Comparison of ENCODE assay signal across 11 mouse cellular contexts in genomic region chr6:124720904-124721303, GRCm38 (mm10). TPM values are rescaled to one million over a fixed set of nuclear protein-coding genes. Genes with fewer than 3 reads are reported as not detected.
DNase-seq lines count a peak whose midpoint lies in the region; ATAC-seq and TF ChIP-seq lines count a peak whose summit lies in the region.
"Had no signal": no experiment of that assay in that cellular context is flagged by ENCODE, and none has a peak within 500 bp of the region (broad histone marks: within the 10 kb centered on the region; RNA-seq: fewer than 3 reads in every experiment).

No protein-coding gene starts in this region.

- H3K4me1 ChIP-seq in lung, embryonic 16.5 days (replicated peaks; ENCODE audit: control insufficient read depth, insufficient read depth, low read length), result no peaks in the 10 kb centered on the region
- peaks cover 52% of the 10 kb centered on the region for H3K4me1 ChIP-seq in bone marrow macrophage, adult 2 months (ENCODE audit: control insufficient read depth, insufficient read depth, low read length)
- no peaks in the 10 kb centered on the region for H3K4me1 ChIP-seq in intestine, postnatal 0 days (replicated peaks; ENCODE audit: control insufficient read depth, insufficient read depth, low read length)
- peaks cover 6% of the 10 kb centered on the region for H3K4me1 ChIP-seq in stomach, embryonic 16.5 days (ENCODE audit: control insufficient read depth, insufficient read depth, low read length)
- H3K4me1 ChIP-seq: hindbrain, embryonic 15.5 days had no signal

- no peak for ATAC-seq in lung, embryonic 16.5 days (ENCODE audit: low read depth)
- peak; percentile 12; the same call in 1 of the 2 replicates for ATAC-seq in intestine, postnatal 0 days
- ATAC-seq in stomach, embryonic 16.5 days (ENCODE audit: insufficient read depth, low FRiP score), result no peak

- no peak for TF ChIP-seq CTCF in bone marrow macrophage, adult 2 months (IDR thresholded peaks at IDR 0.05; ENCODE audit: low read depth, low read length)
- TF ChIP-seq CTCF in intestine, postnatal 0 days (IDR thresholded peaks at IDR 0.05; ENCODE audit: low read depth), result no peak

- TF ChIP-seq POLR2A in bone marrow macrophage, adult 2 months (IDR thresholded peaks at IDR 0.05; ENCODE audit: borderline replicate concordance, low read depth, low read length), result no peak

- H3K9ac ChIP-seq in lung, embryonic 16.5 days (ENCODE audit: low read length), result no peak overlapping the region
- 0 out of 2 replicates have a peak overlapping the region, but pooled peaks have one; percentile 17 for H3K9ac ChIP-seq in intestine, postnatal 0 days (ENCODE audit: low read depth, low read length)
- peak overlapping the region; percentile 86 for H3K9ac ChIP-seq in stomach, embryonic 16.5 days (ENCODE audit: low read length)
- H3K9ac ChIP-seq: hindbrain, embryonic 15.5 days had no signal

- WGBS in lung, embryonic 16.5 days, result 51% methylated on average over 11 of the region's 11 CpGs
- WGBS in intestine, postnatal 0 days, result 32% methylated on average over 11 of the region's 11 CpGs
- 63% methylated on average over 11 of the region's 11 CpGs for WGBS in stomach, embryonic 16.5 days

- no peak for DNase-seq in lung, adult 18-20 months
- DNase-seq in ovary, adult 18-20 months (ENCODE audit: low spot score), result no peak
- no peak for DNase-seq in yolk sac, embryonic 10.5 days (ENCODE audit: low spot score)
- no peak for DNase-seq in embryo, embryonic 10 days (ENCODE audit: low spot score)
- DNase-seq: gastrocnemius, postnatal 14 days had no signal

- no peaks in the 10 kb centered on the region for H3K9me3 ChIP-seq in lung, embryonic 16.5 days (ENCODE audit: control insufficient read depth, low read length)
- H3K9me3 ChIP-seq in intestine, postnatal 0 days (ENCODE audit: control insufficient read depth), result no peaks in the 10 kb centered on the region
- H3K9me3 ChIP-seq in stomach, embryonic 16.5 days (replicated peaks; ENCODE audit: control insufficient read depth, low read length), result no peaks in the 10 kb centered on the region
- H3K9me3 ChIP-seq: hindbrain, embryonic 15.5 days; midbrain, embryonic 10.5 days had no signal

- no peak overlapping the region; the same call in 1 of the 2 replicates for H3K4me3 ChIP-seq in lung, embryonic 16.5 days (ENCODE audit: low read length)
- peak overlapping the region; percentile 26; the same call in 1 of the 2 replicates for H3K4me3 ChIP-seq in bone marrow macrophage, adult 2 months (ENCODE audit: insufficient read depth, low read length)
- peak overlapping the region; percentile 67; the same call in 1 of the 2 replicates for H3K4me3 ChIP-seq in intestine, postnatal 0 days (ENCODE audit: low read depth, low read length)
- 0 out of 2 replicates have a peak overlapping the region, but pooled peaks have one; percentile 1 for H3K4me3 ChIP-seq in stomach, embryonic 16.5 days (replicated peaks; ENCODE audit: low read length)
- H3K4me3 ChIP-seq: hindbrain, embryonic 15.5 days; midbrain, embryonic 10.5 days had no signal

- H3K27me3 ChIP-seq in lung, embryonic 16.5 days (ENCODE audit: control insufficient read depth, insufficient read depth, low read depth, low read length), result no peaks in the 10 kb centered on the region
- no peaks in the 10 kb centered on the region for H3K27me3 ChIP-seq in intestine, postnatal 0 days (replicated peaks; ENCODE audit: control insufficient read depth, insufficient read depth, low read length)
- H3K27me3 ChIP-seq in stomach, embryonic 16.5 days (ENCODE audit: control insufficient read depth, insufficient read depth, low read length), result no peaks in the 10 kb centered on the region
- H3K27me3 ChIP-seq: hindbrain, embryonic 15.5 days had no signal

- peaks cover 4% of the 10 kb centered on the region for H3K36me3 ChIP-seq in lung, embryonic 16.5 days (ENCODE audit: control insufficient read depth, insufficient read depth, low read length)
- peaks cover 8% of the 10 kb centered on the region for H3K36me3 ChIP-seq in intestine, postnatal 0 days (ENCODE audit: control insufficient read depth, insufficient read depth)
- peaks cover 2% of the 10 kb centered on the region; the same call in 1 of the 2 replicates for H3K36me3 ChIP-seq in stomach, embryonic 16.5 days (ENCODE audit: control insufficient read depth, insufficient read depth, low read length)

- H3K4me2 ChIP-seq in lung, embryonic 16.5 days (ENCODE audit: low read depth, low read length), result peak overlapping the region; percentile 55
- H3K4me2 ChIP-seq in intestine, postnatal 0 days (replicated peaks; ENCODE audit: low read depth), result peak overlapping the region; percentile 65
- peak overlapping the region; percentile 62 for H3K4me2 ChIP-seq in stomach, embryonic 16.5 days (ENCODE audit: low read depth, low read length)
- H3K4me2 ChIP-seq: hindbrain, embryonic 15.5 days had no signal

- H3K27ac ChIP-seq in lung, embryonic 16.5 days (ENCODE audit: low read length), result no peak overlapping the region
- H3K27ac ChIP-seq in bone marrow macrophage, adult 2 months (ENCODE audit: insufficient read depth, low read depth, low read length), result peak overlapping the region; percentile 68
- peak overlapping the region; percentile 97 for H3K27ac ChIP-seq in intestine, postnatal 0 days (ENCODE audit: low read depth, low read length)
- peak overlapping the region; percentile 38 for H3K27ac ChIP-seq in stomach, embryonic 16.5 days (ENCODE audit: low read length)
- H3K27ac ChIP-seq: hindbrain, embryonic 15.5 days; midbrain, embryonic 10.5 days had no signal

RNA-seq across cellular contexts. Expression of gene Phb2, which starts 8.8 kb away (rescaled TPM):
- 254 and 278 TPM in 2 replicates for polyA plus RNA-seq in lung, embryonic 16.5 days (2015; fragmentation: Nextera tagmentation; extraction: Ambion mirVana)
- 94.1 and 97.8 TPM in 2 replicates for polyA plus RNA-seq in bone marrow macrophage, adult 2 months (2012; ENCODE audit: insufficient read depth, insufficient read length, missing spikeins)
- polyA plus RNA-seq in intestine, postnatal 0 days (2015; fragmentation: Nextera tagmentation; extraction: Ambion mirVana), result 249 and 255 TPM in 2 replicates
- polyA plus RNA-seq in stomach, embryonic 16.5 days (2015; fragmentation: Nextera tagmentation; extraction: Ambion mirVana), result 282 and 303 TPM in 2 replicates

RNA-seq across cellular contexts. Expression of gene Emg1, which starts 8.9 kb away (rescaled TPM):
- polyA plus RNA-seq in lung, embryonic 16.5 days (2015; fragmentation: Nextera tagmentation; extraction: Ambion mirVana), result 188 and 192 TPM in 2 replicates
- polyA plus RNA-seq in bone marrow macrophage, adult 2 months (2012; ENCODE audit: insufficient read depth, insufficient read length, missing spikeins), result 48.2 and 54.9 TPM in 2 replicates
- 96.6 and 97.3 TPM in 2 replicates for polyA plus RNA-seq in intestine, postnatal 0 days (2015; fragmentation: Nextera tagmentation; extraction: Ambion mirVana)
- 167 and 175 TPM in 2 replicates for polyA plus RNA-seq in stomach, embryonic 16.5 days (2015; fragmentation: Nextera tagmentation; extraction: Ambion mirVana)

RNA-seq across cellular contexts. Expression of gene Ptpn6, which starts 17.6 kb away (rescaled TPM):
- polyA plus RNA-seq in lung, embryonic 16.5 days (2015; fragmentation: Nextera tagmentation; extraction: Ambion mirVana), result 21.3 and 27.3 TPM in 2 replicates
- polyA plus RNA-seq in bone marrow macrophage, adult 2 months (2012; ENCODE audit: insufficient read depth, insufficient read length, missing spikeins), result 583 and 614 TPM in 2 replicates
- polyA plus RNA-seq in intestine, postnatal 0 days (2015; fragmentation: Nextera tagmentation; extraction: Ambion mirVana), result 17.4 TPM in 2 replicates
- polyA plus RNA-seq in stomach, embryonic 16.5 days (2015; fragmentation: Nextera tagmentation; extraction: Ambion mirVana), result 19.6 and 20.1 TPM in 2 replicates

RNA-seq across cellular contexts. Expression of gene Grcc10, which starts 20.3 kb away (rescaled TPM):
- 430 and 446 TPM in 2 replicates for polyA plus RNA-seq in lung, embryonic 16.5 days (2015; fragmentation: Nextera tagmentation; extraction: Ambion mirVana)
- polyA plus RNA-seq in bone marrow macrophage, adult 2 months (2012; ENCODE audit: insufficient read depth, insufficient read length, missing spikeins), result 221 and 253 TPM in 2 replicates
- 238 and 259 TPM in 2 replicates for polyA plus RNA-seq in intestine, postnatal 0 days (2015; fragmentation: Nextera tagmentation; extraction: Ambion mirVana)
- polyA plus RNA-seq in stomach, embryonic 16.5 days (2015; fragmentation: Nextera tagmentation; extraction: Ambion mirVana), result 352 and 357 TPM in 2 replicates

RNA-seq across cellular contexts. Expression of gene Gm45234, which starts 34.9 kb away (rescaled TPM):
- polyA plus RNA-seq in lung, embryonic 16.5 days (2015; fragmentation: Nextera tagmentation; extraction: Ambion mirVana), result not detected in 2 replicates
- polyA plus RNA-seq in bone marrow macrophage, adult 2 months (2012; ENCODE audit: insufficient read depth, insufficient read length, missing spikeins), result not detected in 2 replicates
- not detected in 2 replicates for polyA plus RNA-seq in intestine, postnatal 0 days (2015; fragmentation: Nextera tagmentation; extraction: Ambion mirVana)
- not detected in 2 replicates for polyA plus RNA-seq in stomach, embryonic 16.5 days (2015; fragmentation: Nextera tagmentation; extraction: Ambion mirVana)
- polyA plus RNA-seq: hindbrain, embryonic 15.5 days; midbrain, embryonic 10.5 days had no signal

Comparison
In these comparisons a context has a peak if more than half of its experiments do, and no peak if none do; other contexts are left out.
1. RNA of gene Ptpn6, which starts 17.6 kb away (polyA plus RNA-seq): 583 to 614 TPM in bone marrow macrophage, adult 2 months; 21.3 to 27.3 TPM in lung, embryonic 16.5 days, 19.6 to 20.1 TPM in stomach, embryonic 16.5 days and 17.4 TPM in intestine, postnatal 0 days; every median in the first group is over 10 times any median in the second.
2. Peak in every context shown above with its lines, with median percentiles within 50 percentile points of each other: H3K4me2 ChIP-seq.